Mouse (Mus musculus) heart, embryonic 10.5 days (tissue): ENCODE results near the gene Cdk14. TPM values are rescaled to one million over a fixed set of nuclear protein-coding genes. Genes with fewer than 3 reads are reported as not detected.

Source experiments
- DNase-seq: peaks from one replicate; pipeline ENCODE4 v3.0.0-alpha.2; 2017; ENCODE audit warnings: low spot score
- H3K27ac ChIP-seq: fragments of 300-500 bp; sonication (generic); 2 replicates; pipeline ENCODE4 v1.5.1; 2016; ENCODE audit warnings: mild to moderate bottlenecking
- H3K27me3 ChIP-seq: fragments of 300-500 bp; sonication (generic); 2 replicates; pipeline ENCODE4 v1.6.1; 2016; ENCODE audit warnings: mild to moderate bottlenecking; ENCODE audit not compliant: poor library complexity, insufficient read depth, severe bottlenecking
- H3K36me3 ChIP-seq: fragments of 300-500 bp; sonication (generic); 2 replicates; pipeline ENCODE4 v1.6.1; 2016; ENCODE audit warnings: mild to moderate bottlenecking, moderate library complexity
- H3K4me1 ChIP-seq: fragments of 300-500 bp; sonication (generic); 2 replicates; pipeline ENCODE4 v1.6.1; 2016; ENCODE audit warnings: mild to moderate bottlenecking
- H3K4me3 ChIP-seq: fragments of 300-500 bp; sonication (generic); 2 replicates; pipeline ENCODE4 v1.5.1; 2016; ENCODE audit warnings: mild to moderate bottlenecking, moderate library complexity
- H3K9me3 ChIP-seq: fragments of 300-500 bp; sonication (generic); 2 replicates; pipeline ENCODE4 v1.6.1; 2016; ENCODE audit warnings: mild to moderate bottlenecking, moderate library complexity
- WGBS: fragments of 180-500 bp; shearing (Covaris S2); methylation state at CpG from one replicate; pipeline ENCODE4 v1.1.7; 2016; 5-methylcytosine and 5-hydroxymethylcytosine counted together
- polyA plus RNA-seq: library from polyadenylated mRNA; unstranded; fragments of >200 nt; fragmentation: Nextera tagmentation; extraction: Ambion mirVana; gene quantifications from 2 replicates; pipeline ENCODE4 v1.2.1, GENCODE M21; 2016

The Cdk14 gene
- polyA plus RNA-seq, 1 experiment from 2014 or later = 17.7 TPM

DNA sequence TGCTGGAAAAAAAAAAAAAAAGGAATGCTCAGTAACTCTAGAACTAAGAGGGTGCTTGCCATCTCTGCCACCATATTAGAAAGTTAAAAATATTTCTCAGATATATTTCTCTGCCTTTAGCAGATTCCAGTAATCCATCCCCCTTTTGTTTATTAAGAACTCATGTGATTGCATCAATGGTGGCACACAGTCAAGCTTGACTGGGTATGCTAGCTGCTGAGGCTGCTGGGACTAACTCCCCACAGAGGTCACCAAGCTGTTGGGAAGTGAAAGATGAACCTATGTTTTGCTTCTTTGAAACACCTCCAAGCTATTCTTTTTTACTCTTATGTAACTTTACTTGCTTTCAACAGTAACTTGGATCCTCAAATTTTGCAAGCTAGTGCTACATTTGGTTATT is 618.1 kb downstream of the Cdk14 start:
- no peaks in the 10 kb centered on the region for H3K9me3 ChIP-seq
- no peak overlapping the region for H3K27ac ChIP-seq
- no peaks in the 10 kb centered on the region for H3K27me3 ChIP-seq
- no peaks in the 10 kb centered on the region for H3K36me3 ChIP-seq
- H3K4me3 ChIP-seq = no peak overlapping the region
- H3K4me1 ChIP-seq = peaks cover 12% of the 10 kb centered on the region; the same call in 1 of the 2 replicates
- DNase-seq = no peak

DNA sequence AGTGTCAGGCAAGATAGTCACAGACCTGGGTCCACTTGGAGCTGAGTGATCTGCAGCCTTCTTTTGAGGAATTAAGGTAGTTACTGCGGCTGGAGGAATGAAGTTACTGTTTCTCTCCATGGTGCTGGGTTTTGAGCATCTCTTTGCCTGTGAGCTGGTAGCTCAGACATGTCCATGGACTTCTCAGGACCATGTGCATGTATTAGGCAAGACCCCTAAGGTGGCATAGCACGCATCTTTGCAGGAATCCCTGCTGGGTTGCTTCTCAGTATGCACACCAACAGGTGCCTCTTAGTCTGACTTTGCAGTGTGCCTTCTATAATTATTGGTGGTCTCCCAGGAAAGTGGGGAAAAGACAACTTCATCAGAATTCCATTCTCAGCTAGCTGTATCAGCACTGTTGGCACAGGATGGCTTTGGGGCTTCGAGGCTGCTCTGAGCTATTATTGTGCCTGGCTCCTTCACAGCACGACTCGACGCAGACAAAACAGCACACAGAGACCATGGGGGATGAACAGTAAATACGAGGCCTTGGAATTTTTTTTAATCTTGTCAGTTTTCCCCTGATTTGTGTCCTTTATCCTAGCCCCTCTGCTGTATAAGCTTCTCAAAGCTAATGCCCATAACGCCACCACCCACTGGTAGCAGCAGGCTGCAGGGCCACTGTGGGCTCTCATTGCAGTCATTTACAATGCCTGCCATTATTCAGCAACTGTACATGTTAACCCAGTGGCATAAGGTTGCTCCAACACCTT is 618.8 kb downstream of the Cdk14 start:
- peaks cover 12% of the 10 kb centered on the region; the same call in 1 of the 2 replicates for H3K4me1 ChIP-seq
- WGBS = 85% methylated on average over 8 of the region's 8 CpGs

DNA sequence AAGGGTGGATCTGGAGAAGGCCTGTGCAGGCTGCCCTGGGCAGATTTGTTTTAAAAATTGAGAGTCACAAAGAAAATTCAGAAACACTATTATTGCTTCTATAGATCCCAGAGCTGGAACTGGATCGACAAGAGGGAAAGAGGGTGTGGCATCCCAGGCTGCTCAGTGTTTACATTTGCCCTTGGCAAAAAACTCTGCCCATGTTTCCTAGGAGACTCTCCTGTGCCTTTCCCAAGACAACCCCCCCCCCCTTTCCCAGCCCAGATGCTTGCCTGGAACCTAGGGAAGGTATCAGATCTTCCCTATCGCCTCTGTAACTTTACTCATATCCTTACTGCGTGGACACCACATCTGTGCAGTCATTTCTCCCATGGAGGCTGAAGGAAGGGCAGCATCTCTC is 628.9 kb downstream of the Cdk14 start:
- 55% methylated on average over 3 of the region's 3 CpGs for WGBS

More for the DNA sequence above, 618.8 kb downstream of the Cdk14 start:
- Histone ChIP-seq H3K27ac (no peak overlapping the region), H3K27me3 (no peaks in the 10 kb centered on the region), H3K4me3 (no peak overlapping the region), H3K9me3 (no peaks in the 10 kb centered on the region), H3K36me3 (no peaks in the 10 kb centered on the region)
- no peak for DNase-seq

DNA sequence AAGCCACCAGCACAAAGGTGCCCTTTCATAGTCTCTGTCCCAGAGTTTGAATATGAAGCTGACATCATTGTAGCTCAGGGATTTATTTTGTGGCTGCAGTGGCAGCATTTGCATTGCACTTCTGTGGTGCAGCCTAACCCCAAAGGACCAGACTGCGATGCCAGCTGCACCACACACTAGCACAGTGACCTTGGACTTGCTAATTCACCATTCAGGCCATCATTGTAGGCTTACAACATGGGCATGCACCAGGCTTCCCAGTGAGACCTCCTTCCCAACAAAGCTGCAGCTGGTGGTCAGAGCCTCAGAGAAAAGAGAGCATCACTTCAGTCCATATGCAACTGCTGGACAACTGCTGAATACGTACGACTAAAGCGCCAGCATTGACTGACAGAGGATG is 629.8 kb downstream of the Cdk14 start:
- H3K36me3 ChIP-seq = no peaks in the 10 kb centered on the region
- H3K27ac ChIP-seq = no peak overlapping the region
- no peaks in the 10 kb centered on the region for H3K9me3 ChIP-seq
- WGBS = 92% methylated on average over 4 of the region's 4 CpGs
- peaks cover 3% of the 10 kb centered on the region; the same call in 1 of the 2 replicates for H3K4me1 ChIP-seq
- H3K4me3 ChIP-seq = no peak overlapping the region
- no peaks in the 10 kb centered on the region for H3K27me3 ChIP-seq
- DNase-seq = no peak

More for the DNA sequence above, 628.9 kb downstream of the Cdk14 start:
- H3K4me3 ChIP-seq = no peak overlapping the region
- no peaks in the 10 kb centered on the region for H3K36me3 ChIP-seq
- no peak overlapping the region for H3K27ac ChIP-seq
- no peak for DNase-seq
- no peaks in the 10 kb centered on the region for H3K9me3 ChIP-seq
- H3K27me3 ChIP-seq = no peaks in the 10 kb centered on the region
- H3K4me1 ChIP-seq = peaks cover 3% of the 10 kb centered on the region; the same call in 1 of the 2 replicates

DNA sequence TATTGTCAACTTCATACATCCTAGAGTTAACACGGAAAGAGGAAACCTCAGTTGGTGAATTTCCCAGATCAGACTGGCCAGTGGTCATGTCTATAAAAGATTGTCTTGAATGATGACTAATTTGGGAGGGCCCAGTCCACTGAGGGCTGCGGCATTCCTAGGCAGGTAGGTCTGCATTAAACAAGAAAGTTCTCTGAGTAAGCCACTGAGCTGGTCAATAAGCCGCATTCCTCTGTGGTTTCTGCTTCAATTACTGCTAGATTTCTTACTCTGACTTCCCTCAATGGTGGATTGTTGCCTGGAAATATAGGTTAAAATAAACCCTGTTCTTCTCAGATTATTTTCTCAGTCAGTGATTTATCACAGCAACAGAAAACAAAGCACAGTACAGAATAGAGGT is 631.6 kb downstream of the Cdk14 start:
- Histone ChIP-seq H3K4me1 (peaks cover 3% of the 10 kb centered on the region; the same call in 1 of the 2 replicates), H3K4me3 (no peak overlapping the region), H3K36me3 (no peaks in the 10 kb centered on the region), H3K27ac (no peak overlapping the region), H3K27me3 (no peaks in the 10 kb centered on the region), H3K9me3 (no peaks in the 10 kb centered on the region)
- 88% methylated on average over 3 of the region's 3 CpGs for WGBS
- DNase-seq = no peak

DNA sequence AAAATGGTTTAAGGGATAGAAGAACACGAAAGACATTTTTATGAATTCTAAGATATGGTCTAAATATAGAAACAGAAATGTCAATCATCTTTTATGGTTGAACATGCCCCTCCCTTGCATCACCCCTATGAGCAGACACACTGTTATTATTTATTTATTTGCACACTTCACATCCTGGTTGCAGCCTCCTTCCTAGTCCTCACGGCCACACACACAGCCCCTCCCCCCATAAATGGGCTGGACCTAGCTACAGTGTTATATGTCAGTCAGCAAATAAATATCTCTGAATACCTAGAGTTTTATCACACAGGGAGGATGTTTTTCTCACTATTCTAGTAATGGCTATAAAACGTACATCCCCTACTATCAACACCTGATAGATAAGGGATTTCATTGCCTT is 633.3 kb downstream of the Cdk14 start:
- Histone ChIP-seq H3K27ac (no peak overlapping the region), H3K4me3 (no peak overlapping the region), H3K9me3 (no peaks in the 10 kb centered on the region), H3K4me1 (peaks cover 3% of the 10 kb centered on the region; the same call in 1 of the 2 replicates), H3K27me3 (no peaks in the 10 kb centered on the region), H3K36me3 (no peaks in the 10 kb centered on the region)
- 63% methylated on average over 3 of the region's 3 CpGs for WGBS
- no peak for DNase-seq

DNA sequence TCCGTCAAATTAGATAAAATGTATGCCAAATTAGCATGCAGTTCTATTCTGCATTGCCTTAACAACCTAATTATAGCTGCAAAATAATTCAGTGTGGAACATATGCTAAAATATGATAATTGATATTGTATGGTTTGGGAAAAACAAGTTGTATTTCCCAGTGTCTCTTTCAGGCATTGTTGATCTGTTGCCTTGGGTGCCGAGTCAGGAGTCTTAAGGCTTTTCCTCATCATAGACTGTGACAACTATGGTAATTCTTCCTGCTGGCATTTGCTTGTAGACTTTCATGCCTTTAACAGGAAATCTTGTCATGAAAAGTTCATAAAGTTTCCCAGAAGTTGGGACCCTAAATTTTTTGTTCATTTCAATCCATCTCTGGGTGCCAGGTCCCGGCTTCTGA is 641.8 kb downstream of the Cdk14 start:
- Histone ChIP-seq H3K4me3 (no peak overlapping the region), H3K36me3 (no peaks in the 10 kb centered on the region), H3K9me3 (no peaks in the 10 kb centered on the region), H3K27me3 (no peaks in the 10 kb centered on the region), H3K4me1 (no peaks in the 10 kb centered on the region), H3K27ac (no peak overlapping the region)
- no peak for DNase-seq
- 86% methylated on average over 3 of the region's 3 CpGs for WGBS

DNA sequence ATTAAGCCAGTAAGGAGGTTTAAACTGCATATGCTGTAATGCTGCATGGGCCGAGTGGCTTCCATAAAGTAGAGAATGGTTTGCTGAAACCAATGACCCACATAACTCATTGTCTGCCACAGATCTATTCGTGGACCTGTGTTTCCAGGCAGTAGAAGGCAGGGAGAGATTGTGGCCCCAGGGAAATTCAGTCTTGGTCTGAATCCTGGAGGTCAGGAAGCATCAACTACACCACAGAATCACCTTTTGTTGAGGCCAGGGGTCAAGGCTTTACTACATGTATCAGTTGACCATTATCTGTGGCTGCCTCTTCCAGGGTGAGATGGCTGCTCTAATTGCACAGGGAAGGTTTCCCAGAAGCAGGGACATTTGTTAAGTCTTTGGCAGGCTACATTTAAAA is 643.6 kb downstream of the Cdk14 start:
- Histone ChIP-seq H3K36me3 (no peaks in the 10 kb centered on the region), H3K27me3 (no peaks in the 10 kb centered on the region), H3K9me3 (no peaks in the 10 kb centered on the region), H3K4me1 (no peaks in the 10 kb centered on the region), H3K27ac (no peak overlapping the region), H3K4me3 (no peak overlapping the region)
- no peak for DNase-seq
- WGBS = 69% methylated on average over 2 of the region's 2 CpGs

DNA sequence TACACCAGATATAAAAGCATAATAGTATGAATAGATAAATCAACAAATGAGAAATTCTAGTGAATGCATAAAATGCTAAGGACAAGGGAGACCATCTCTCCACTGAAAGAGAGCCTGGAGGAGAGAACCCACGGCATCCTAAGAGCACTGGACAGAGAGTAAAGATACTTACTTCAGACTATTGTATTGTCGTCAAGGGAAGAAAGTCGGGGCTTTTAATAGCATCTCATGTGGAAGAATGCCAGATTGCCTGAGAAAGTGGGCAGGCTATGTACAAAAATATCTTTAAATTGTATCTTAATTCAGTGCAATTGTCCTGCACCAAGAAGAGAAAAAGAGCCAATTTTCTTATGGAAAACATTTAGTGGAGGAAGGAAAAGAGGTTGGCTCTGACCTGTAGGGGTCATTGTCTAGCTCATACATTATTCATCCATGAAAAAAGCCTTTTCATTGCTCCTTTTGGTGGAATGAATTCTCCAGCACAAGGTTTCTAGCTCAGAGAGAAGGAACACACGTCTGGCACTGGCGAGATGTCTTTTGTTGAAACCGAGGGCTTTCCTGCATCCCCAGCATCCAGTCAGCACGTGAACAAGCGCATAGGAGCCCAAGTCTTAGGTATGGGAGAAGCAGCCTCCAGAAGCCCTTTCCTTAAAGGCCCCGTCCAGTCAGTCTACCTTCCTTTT is 646.9 kb downstream of the Cdk14 start:
- Histone ChIP-seq H3K27ac (no peak overlapping the region), H3K36me3 (no peaks in the 10 kb centered on the region), H3K4me3 (no peak overlapping the region), H3K4me1 (no peaks in the 10 kb centered on the region), H3K27me3 (no peaks in the 10 kb centered on the region), H3K9me3 (no peaks in the 10 kb centered on the region)
- no peak for DNase-seq
- WGBS = 67% methylated on average over 9 of the region's 9 CpGs

DNA sequence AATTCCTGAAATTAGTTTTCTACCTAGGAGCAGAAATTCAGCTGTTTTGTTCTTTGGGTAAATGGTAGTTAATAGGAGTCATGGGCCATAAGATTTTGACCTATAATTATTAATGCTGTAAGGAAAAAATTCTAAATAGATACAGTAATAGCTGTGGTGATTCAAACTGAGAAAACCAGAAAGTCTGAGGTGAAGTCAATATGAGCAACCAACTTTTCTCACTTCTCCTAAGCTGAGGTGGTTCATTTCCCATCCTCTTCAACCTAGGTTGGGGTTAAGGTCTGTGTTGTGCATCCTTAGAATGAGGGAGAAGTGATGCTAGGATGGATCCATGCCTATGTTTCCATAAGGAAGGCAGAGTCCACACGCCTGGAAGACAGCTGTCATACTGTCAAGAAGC is 649.5 kb downstream of the Cdk14 start:
- Histone ChIP-seq H3K36me3 (no peaks in the 10 kb centered on the region), H3K27ac (no peak overlapping the region), H3K4me1 (peaks cover 16% of the 10 kb centered on the region), H3K9me3 (no peaks in the 10 kb centered on the region), H3K4me3 (no peak overlapping the region), H3K27me3 (no peaks in the 10 kb centered on the region)
- 64% methylated on average over 1 of the region's 1 CpGs for WGBS
- DNase-seq = no peak

DNA sequence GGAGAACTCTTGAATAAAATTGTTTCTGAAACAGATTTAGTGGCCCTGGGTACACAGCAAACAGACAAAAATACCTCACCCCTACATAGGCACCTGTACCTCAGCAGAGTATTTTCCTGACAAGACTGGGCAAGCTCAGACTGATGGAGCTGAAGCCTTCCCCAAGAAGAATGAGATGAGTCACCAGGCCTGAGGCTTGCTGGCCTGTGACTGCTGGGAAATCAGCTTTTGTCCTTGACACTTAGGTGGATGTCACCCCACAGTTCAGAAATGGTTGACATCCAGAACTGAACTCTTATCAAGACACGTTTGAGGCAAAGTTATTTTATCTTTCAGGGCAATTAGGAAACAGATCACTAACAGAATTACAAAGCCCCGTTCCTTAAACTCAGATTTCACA is 652.2 kb downstream of the Cdk14 start:
- Histone ChIP-seq H3K9me3 (no peaks in the 10 kb centered on the region), H3K4me1 (peaks cover 16% of the 10 kb centered on the region), H3K36me3 (no peaks in the 10 kb centered on the region), H3K27me3 (no peaks in the 10 kb centered on the region), H3K4me3 (no peak overlapping the region), H3K27ac (no peak overlapping the region)
- WGBS = 26% methylated on average over 2 of the region's 2 CpGs
- no peak for DNase-seq

DNA sequence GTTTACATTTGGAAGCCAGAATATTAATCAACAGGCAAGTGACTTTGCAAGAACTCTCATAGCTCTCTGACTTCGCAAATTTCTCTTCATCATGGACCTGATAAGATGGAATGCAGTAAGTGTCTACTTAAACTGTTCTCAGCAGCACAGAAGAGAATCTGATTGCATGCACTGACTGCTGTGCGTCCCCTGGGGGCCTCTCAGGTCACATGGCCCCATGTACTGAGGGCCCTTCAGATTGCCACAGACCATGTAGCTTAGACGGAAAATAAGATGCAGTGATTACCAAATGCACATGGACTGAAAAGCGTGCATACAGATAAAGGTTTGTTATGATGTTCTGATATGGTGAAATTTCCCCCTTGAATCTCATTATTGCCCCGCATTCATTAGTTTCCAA is 653.4 kb downstream of the Cdk14 start:
- Histone ChIP-seq H3K27ac (no peak overlapping the region), H3K27me3 (no peaks in the 10 kb centered on the region), H3K4me1 (peaks cover 16% of the 10 kb centered on the region), H3K4me3 (no peak overlapping the region), H3K9me3 (no peaks in the 10 kb centered on the region), H3K36me3 (no peaks in the 10 kb centered on the region)
- 48% methylated on average over 5 of the region's 5 CpGs for WGBS
- no peak for DNase-seq

DNA sequence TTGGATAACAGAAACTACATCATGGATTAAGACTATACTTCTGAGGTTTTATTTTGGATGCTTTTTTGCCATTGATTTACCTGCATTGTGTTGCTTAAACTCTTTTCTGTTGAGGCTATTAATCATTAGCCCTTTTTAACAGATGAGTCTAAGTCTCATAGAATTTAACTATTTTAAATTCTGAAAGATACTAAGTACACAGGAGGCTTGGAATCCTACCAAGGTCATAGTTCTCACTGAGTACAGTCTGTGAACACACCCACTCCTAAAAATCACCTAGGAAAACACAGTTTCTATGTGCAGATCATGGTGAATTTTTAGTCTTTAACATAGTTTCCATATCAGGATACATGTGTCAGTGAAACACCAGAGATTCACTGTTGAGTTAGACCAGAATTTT is 658.2 kb downstream of the Cdk14 start:
- H3K4me3 ChIP-seq = no peak overlapping the region
- no peaks in the 10 kb centered on the region; the same call in 1 of the 2 replicates for H3K27me3 ChIP-seq
- peaks cover 17% of the 10 kb centered on the region for H3K4me1 ChIP-seq
- H3K9me3 ChIP-seq = no peaks in the 10 kb centered on the region
- H3K36me3 ChIP-seq = no peaks in the 10 kb centered on the region
- no peak for DNase-seq
- H3K27ac ChIP-seq = no peak overlapping the region
